Mouse (Mus musculus) midbrain, embryonic 11.5 days (tissue): Measurements from ENCODE around the gene Ppp1r12b. TPM values are rescaled to one million over a fixed set of nuclear protein-coding genes. Genes with fewer than 3 reads are reported as not detected.

ENCODE experiments used
- ATAC-seq: fragments of 200-750 bp; cut with Nextera tagmentation; 2 replicates; pipeline ENCODE4 v1.8.0; 2017; ENCODE audit warnings: moderate TSS enrichment, moderate library complexity; ENCODE audit not compliant: low FRiP score
- DNase-seq: peaks from one replicate; pipeline ENCODE4 v3.0.0; 2015; ENCODE audit warnings: low spot score; ENCODE audit errors: missing footprints
- H3K27ac ChIP-seq: fragments of 300-500 bp; sonication (generic); 2 replicates; pipeline ENCODE4 v1.5.1; 2014; ENCODE audit warnings: low read depth, low read length
- H3K27me3 ChIP-seq: fragments of 300-500 bp; sonication (generic); 2 replicates; pipeline ENCODE4 v1.6.1; 2014; ENCODE audit warnings: mild to moderate bottlenecking, low read length, moderate library complexity, mixed read lengths; ENCODE audit not compliant: control insufficient read depth, insufficient read depth
- H3K36me3 ChIP-seq: fragments of 300-500 bp; sonication (generic); 2 replicates; pipeline ENCODE4 v1.6.1; 2014; ENCODE audit warnings: mild to moderate bottlenecking, low read length, moderate library complexity, mixed read lengths; ENCODE audit not compliant: control insufficient read depth, insufficient read depth
- H3K4me1 ChIP-seq: fragments of 300-500 bp; sonication (generic); 2 replicates; pipeline ENCODE4 v1.6.1; 2014; ENCODE audit warnings: low read length; ENCODE audit not compliant: control insufficient read depth, insufficient read depth
- H3K4me2 ChIP-seq: fragments of 300-500 bp; sonication (generic); 2 replicates; pipeline ENCODE4 v1.6.1; 2014; ENCODE audit warnings: mild to moderate bottlenecking, moderate library complexity
- H3K4me3 ChIP-seq: fragments of 300-500 bp; sonication (generic); 2 replicates; pipeline ENCODE4 v1.5.1; 2014; ENCODE audit warnings: low read depth, low read length
- H3K9ac ChIP-seq: fragments of 300-500 bp; sonication (generic); 2 replicates; pipeline ENCODE4 v1.6.1; 2014; ENCODE audit warnings: low read length
- H3K9me3 ChIP-seq: fragments of 300-500 bp; sonication (generic); 2 replicates; pipeline ENCODE4 v1.6.1; 2016; ENCODE audit warnings: low read length; ENCODE audit not compliant: control insufficient read depth
- WGBS: fragments of 180-500 bp; shearing (Covaris S2); extraction: QIAGEN DNeasy Blood & Tissue Kit; methylation state at CpG from one replicate; pipeline ENCODE4 v1.1.7; 2014; 5-methylcytosine and 5-hydroxymethylcytosine counted together
- polyA plus RNA-seq: library from polyadenylated mRNA; unstranded; fragments of >200 nt; fragmentation: Nextera tagmentation; extraction: Ambion mirVana; gene quantifications from 2 replicates; pipeline ENCODE4 v1.2.1, GENCODE M21; 2014

Ppp1r12b gene
- polyA plus RNA-seq, 1 experiment from 2014 or later: 7.5 TPM

DNA sequence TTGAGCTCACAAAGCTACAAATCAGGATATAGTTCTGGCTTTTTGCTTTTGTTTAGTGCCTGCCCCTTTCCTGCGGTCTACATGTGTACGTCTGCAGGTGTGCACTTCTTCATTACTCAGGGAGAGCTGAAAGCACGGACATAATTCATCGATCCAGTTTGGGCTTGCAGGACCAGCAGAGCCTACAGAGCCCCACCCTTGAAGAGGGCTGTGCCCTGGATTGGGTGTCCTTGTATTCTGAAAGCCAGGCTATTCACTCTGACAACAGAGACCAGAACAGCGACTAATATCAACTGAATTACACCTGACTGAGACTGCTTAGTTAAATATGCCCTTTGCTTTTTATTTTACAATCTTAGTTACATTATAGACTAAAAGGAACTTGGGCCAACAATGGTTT, 222.1 kb downstream of the Ppp1r12b start:
- 90% methylated on average over 5 of the region's 5 CpGs for WGBS
- H3K4me3 ChIP-seq: no peak overlapping the region
- no peaks in the 10 kb centered on the region; the same call in 1 of the 2 replicates for H3K9me3 ChIP-seq
- DNase-seq (no peak), ATAC-seq (no peak)
- H3K27ac ChIP-seq: no peak overlapping the region
- no peak overlapping the region for H3K4me2 ChIP-seq
- H3K9ac ChIP-seq: no peak overlapping the region
- H3K27me3 ChIP-seq: no peaks in the 10 kb centered on the region
- no peaks in the 10 kb centered on the region for H3K4me1 ChIP-seq
- H3K36me3 ChIP-seq: no peaks in the 10 kb centered on the region

DNA sequence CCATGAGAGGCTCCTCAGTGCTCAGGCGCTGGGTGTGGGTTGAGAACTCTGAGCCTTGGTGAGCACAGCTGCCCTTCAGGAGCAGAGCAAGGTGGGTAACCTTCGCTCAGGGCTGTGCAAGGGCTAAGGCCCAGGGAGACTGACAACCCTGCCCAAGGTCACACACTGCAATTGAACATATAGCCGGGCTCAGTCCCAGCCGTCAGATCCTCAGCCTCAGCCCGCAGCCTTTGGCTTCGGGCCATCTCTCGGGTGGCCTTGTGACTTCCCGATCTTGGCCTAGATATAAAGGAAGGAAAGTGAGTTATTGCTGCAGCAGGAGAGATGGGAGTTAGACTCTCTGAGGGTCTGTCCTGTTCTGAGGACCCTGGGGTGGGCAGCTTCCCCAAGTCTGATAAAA, 228.5 kb downstream of the Ppp1r12b start:
- ATAC-seq: no peak

DNA sequence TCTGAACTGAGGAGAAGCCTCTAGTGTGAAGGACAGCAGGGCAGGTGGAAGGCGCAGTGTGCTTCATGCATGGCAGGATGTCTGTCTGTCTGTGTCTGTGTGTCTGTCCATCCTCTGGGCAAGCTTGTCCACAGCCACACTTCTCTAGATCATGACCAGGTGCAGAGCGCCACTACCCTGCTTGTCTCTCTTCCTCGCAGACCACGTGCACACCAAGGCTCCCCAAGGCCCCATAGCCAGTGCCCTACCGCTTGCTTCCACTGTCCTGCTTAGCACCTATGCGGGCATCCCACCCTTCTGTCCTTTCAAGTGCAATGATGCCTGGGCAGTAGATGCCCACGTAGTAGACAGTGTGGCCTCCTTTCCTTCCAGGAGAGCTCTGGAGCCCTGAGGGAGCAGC, 229.3 kb downstream of the Ppp1r12b start:
- no peak overlapping the region for H3K9ac ChIP-seq
- H3K27ac ChIP-seq: no peak overlapping the region
- no peak for DNase-seq
- no peaks in the 10 kb centered on the region for H3K27me3 ChIP-seq
- no peaks in the 10 kb centered on the region for H3K9me3 ChIP-seq
- H3K4me1 ChIP-seq: no peaks in the 10 kb centered on the region
- WGBS: 92% methylated on average over 7 of the region's 7 CpGs
- no peaks in the 10 kb centered on the region for H3K36me3 ChIP-seq
- H3K4me3 ChIP-seq: no peak overlapping the region
- no peak overlapping the region for H3K4me2 ChIP-seq
- ATAC-seq: no peak

More for the DNA sequence above, 228.5 kb downstream of the Ppp1r12b start:
- no peaks in the 10 kb centered on the region for H3K27me3 ChIP-seq
- no peak for DNase-seq
- no peak overlapping the region for H3K27ac ChIP-seq
- H3K4me1 ChIP-seq: no peaks in the 10 kb centered on the region
- H3K36me3 ChIP-seq: no peaks in the 10 kb centered on the region
- no peak overlapping the region for H3K9ac ChIP-seq
- no peaks in the 10 kb centered on the region for H3K9me3 ChIP-seq
- 86% methylated on average over 8 of the region's 8 CpGs for WGBS
- H3K4me2 ChIP-seq: no peak overlapping the region
- no peak overlapping the region for H3K4me3 ChIP-seq

DNA sequence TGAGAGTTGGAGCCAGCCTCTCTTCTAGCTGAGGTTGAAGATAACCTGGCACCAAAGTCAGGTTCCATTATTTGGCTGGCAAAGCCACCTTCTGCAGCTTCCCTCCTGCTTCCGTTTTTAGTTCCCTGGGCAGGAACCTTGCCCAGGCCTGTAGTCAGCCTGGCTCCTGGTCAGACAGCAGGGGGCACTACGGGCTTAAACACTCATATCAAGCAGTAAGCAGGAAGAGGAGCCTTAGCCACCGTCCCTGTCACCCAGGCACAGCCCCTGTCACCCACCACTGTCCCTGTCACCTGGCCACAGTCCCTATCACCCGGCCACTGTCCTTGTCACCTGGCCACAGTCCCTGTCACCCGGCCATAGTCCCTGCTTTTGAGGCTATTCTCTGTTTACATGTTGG, 230.5 kb downstream of the Ppp1r12b start:
- H3K36me3 ChIP-seq: no peaks in the 10 kb centered on the region
- no peak for ATAC-seq
- 64% methylated on average over 5 of the region's 5 CpGs for WGBS

DNA sequence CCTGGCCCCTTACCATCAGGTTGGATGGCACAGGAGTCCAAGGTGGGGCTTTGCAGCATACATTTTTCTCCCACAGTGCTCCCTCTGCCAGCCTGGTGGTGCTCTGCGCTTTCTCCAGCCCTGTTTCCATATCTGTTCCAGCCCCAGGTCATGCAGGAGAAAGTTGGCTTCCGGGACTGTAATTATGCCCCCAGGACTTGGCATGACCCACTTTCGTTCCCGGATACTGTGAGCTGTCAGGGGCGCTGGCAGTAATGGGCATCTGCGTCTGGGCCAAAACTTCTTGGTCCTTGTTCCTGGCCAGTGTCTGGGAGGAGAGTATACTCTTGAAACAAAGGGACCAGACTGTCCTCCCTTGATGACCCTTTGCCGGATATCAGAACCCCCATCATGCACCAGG, 232.9 kb downstream of the Ppp1r12b start:
- Histone ChIP-seq H3K4me2 (no peak overlapping the region), H3K4me3 (no peak overlapping the region), H3K27ac (no peak overlapping the region), H3K9me3 (no peaks in the 10 kb centered on the region), H3K4me1 (peaks cover 3% of the 10 kb centered on the region), H3K27me3 (no peaks in the 10 kb centered on the region), H3K9ac (no peak overlapping the region), H3K36me3 (no peaks in the 10 kb centered on the region)
- DNase-seq (no peak), ATAC-seq (no peak)
- 95% methylated on average over 7 of the region's 7 CpGs for WGBS

More for the DNA sequence above, 230.5 kb downstream of the Ppp1r12b start:
- no peaks in the 10 kb centered on the region for H3K4me1 ChIP-seq
- no peak overlapping the region for H3K9ac ChIP-seq
- H3K4me3 ChIP-seq: no peak overlapping the region
- H3K27me3 ChIP-seq: no peaks in the 10 kb centered on the region
- H3K4me2 ChIP-seq: no peak overlapping the region
- no peaks in the 10 kb centered on the region for H3K9me3 ChIP-seq
- no peak overlapping the region for H3K27ac ChIP-seq
- DNase-seq: no peak

DNA sequence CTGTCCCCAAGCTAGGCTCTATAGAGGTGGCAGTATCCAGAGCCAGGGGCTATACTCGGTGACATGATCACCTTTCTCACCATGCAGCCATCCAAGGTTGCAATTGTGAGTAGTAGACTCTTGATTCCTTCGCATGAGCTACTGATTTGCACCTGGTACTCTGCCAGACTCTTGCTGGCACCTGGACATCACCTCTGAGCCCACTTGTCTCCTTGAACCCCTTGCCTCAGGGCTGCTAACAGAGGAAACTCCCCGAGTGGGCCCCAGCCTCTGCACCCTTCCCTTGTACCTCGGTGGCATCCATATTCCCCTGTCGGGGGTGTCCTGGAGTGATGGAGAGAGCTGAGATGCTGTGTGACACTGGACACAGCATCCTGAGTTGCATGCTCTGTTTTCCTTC, 234.3 kb downstream of the Ppp1r12b start:
- Histone ChIP-seq H3K4me3 (no peak overlapping the region), H3K27me3 (no peaks in the 10 kb centered on the region), H3K9me3 (no peaks in the 10 kb centered on the region), H3K4me2 (no peak overlapping the region), H3K27ac (no peak overlapping the region), H3K4me1 (peaks cover 3% of the 10 kb centered on the region), H3K36me3 (no peaks in the 10 kb centered on the region), H3K9ac (no peak overlapping the region)
- no peak for DNase-seq
- no peak for ATAC-seq
- WGBS: 88% methylated on average over 5 of the region's 5 CpGs

DNA sequence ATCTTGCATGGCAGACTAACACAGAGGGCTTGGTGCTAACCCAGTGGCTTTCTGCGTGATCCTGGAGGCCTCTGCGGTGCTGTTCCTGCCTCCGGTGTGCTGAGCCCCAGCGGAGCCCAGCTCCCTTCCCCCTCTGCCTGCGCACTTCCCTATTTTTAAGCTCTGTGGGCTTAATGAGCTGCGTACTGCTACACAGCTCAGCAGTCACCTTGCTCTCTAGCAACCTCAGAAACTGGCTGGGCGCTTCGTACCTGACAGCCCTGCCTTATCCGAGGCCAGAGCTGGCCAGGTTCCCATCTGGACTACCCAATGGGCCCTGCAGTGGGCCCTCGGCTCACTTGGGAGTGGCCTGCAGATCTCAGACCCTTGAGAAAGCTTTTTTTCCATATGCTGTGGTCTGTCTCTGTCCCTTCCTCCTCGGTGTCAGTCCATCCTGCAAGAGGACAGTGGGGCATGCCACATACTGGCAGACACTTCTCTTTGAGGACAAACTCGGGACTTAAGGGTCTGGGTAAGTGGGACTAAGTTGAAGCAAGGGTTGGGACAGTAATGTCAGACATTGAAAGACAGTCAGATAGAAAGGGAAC, 235.9 kb downstream of the Ppp1r12b start:
- H3K4me2 ChIP-seq: no peak overlapping the region
- no peak for ATAC-seq

DNA sequence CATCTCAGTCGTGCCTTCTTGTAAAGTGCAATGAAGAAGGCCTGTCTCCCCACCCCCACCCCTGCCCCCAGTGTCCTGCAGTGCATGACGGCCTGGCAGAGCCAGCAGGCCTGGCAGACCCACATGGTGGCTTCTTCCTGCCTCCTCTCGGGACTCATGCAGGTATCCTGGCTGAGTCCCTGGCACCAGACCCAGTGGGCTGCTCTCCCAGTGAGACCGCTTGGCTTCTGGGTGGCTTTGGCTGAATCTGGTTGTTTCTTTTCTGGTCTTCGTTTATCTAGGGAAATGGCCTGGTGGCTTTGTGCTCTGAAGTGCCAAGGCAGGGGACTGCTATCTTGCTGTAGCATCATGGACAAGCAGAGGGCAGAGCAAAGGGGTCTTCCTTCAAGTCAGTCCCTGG, 240.7 kb downstream of the Ppp1r12b start:
- H3K4me2 ChIP-seq: no peak overlapping the region
- H3K27me3 ChIP-seq: peaks cover 3% of the 10 kb centered on the region; the same call in 1 of the 2 replicates
- no peak overlapping the region for H3K9ac ChIP-seq
- no peaks in the 10 kb centered on the region for H3K9me3 ChIP-seq
- DNase-seq: no peak
- no peak for ATAC-seq
- H3K36me3 ChIP-seq: no peaks in the 10 kb centered on the region
- H3K4me3 ChIP-seq: no peak overlapping the region
- H3K27ac ChIP-seq: no peak overlapping the region; the same call in 1 of the 2 replicates
- H3K4me1 ChIP-seq: peaks cover 38% of the 10 kb centered on the region
- WGBS: 62% methylated on average over 5 of the region's 5 CpGs

More for the DNA sequence above, 235.9 kb downstream of the Ppp1r12b start:
- no peak for DNase-seq
- Histone ChIP-seq H3K27me3 (no peaks in the 10 kb centered on the region), H3K9me3 (no peaks in the 10 kb centered on the region), H3K4me3 (no peak overlapping the region), H3K36me3 (no peaks in the 10 kb centered on the region), H3K9ac (no peak overlapping the region), H3K27ac (no peak overlapping the region), H3K4me1 (peaks cover 6% of the 10 kb centered on the region)
- 51% methylated on average over 12 of the region's 12 CpGs for WGBS

DNA sequence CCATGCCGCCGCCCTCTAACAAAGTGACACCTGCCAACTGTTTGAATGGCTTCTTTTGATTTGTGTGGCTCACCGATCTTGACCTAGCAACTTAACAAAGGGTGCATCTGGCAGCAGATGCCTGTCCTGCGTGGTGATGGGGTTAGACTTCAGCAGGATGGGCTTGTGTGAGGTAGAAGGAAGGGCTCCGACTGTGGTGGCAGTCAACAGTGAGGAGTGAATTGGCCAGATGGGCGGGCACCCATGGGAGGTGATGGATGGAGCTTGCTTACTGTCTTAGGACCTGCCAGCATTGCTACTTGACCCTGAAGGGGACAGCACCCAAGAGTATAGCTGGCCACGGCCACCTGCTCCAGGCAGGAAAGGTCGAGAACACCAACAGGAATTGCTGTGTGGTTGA, 241.6 kb downstream of the Ppp1r12b start:
- no peaks in the 10 kb centered on the region for H3K9me3 ChIP-seq
- peak; percentile 90 for DNase-seq
- H3K36me3 ChIP-seq: no peaks in the 10 kb centered on the region
- no peak overlapping the region for H3K4me3 ChIP-seq
- 36% methylated on average over 8 of the region's 8 CpGs for WGBS
- H3K27me3 ChIP-seq: peaks cover 3% of the 10 kb centered on the region; the same call in 1 of the 2 replicates
- peak overlapping the region; percentile 73 for H3K27ac ChIP-seq
- 0 out of 2 replicates have a peak overlapping the region, but pooled peaks have one; percentile 16 for H3K9ac ChIP-seq
- peaks cover 43% of the 10 kb centered on the region for H3K4me1 ChIP-seq
- H3K4me2 ChIP-seq: peak overlapping the region; percentile 2
- ATAC-seq: 0 out of 2 replicates have a peak, but pooled peaks have one; percentile 10
